Mouse (Mus musculus): ENCODE data around the gene Rora.

- TF ChIP-seq CTCF (IDR thresholded peaks at IDR 0.05; ENCODE audit: low read depth) (no peak), EP300 (optimal IDR thresholded peaks at IDR 0.05) (no peak)
These were observed 129.7 kb downstream of the Rora start for GRCm38 (mm10) chr9:68783246-68783645.

Data from stomach, postnatal 0 days (tissue).